Mouse (Mus musculus): ENCODE data around the gene Atf3. TPM values are rescaled to one million over a fixed set of nuclear protein-coding genes. Genes with fewer than 3 reads are reported as not detected.

Gene Atf3
- 1 to 10 TPM; 1.8 to 2.3 TPM for total RNA-seq (2021)
- long read RNA-seq, experiment 1, partial matches to known transcripts: 0 of 2 reads
- long read RNA-seq, experiment 1, other reads (novel, unspliced or antisense): 2 of 2 reads
- long read RNA-seq, experiment 2, partial matches to known transcripts: 0 of 3 reads
- long read RNA-seq, experiment 2, other reads (novel, unspliced or antisense): 1 of 3 reads

GRCm38 (mm10) chr1:191217939-191218338, at the start of gene Atf3:
Gene Atf3, minus strand, starts transcription at chr1:191218039.
- DNase-seq (ENCODE audit: low spot score in 2 of 2): no peak

- DNase-seq (ENCODE audit: low spot score in 2 of 2): no peak
Measured at GRCm38 (mm10) chr1:191267162-191267561, 49.3 kb upstream of the Atf3 start.

GRCm38 (mm10) chr1:191263471-191263870, 45.6 kb upstream of the Atf3 start:
- no peak for DNase-seq (ENCODE audit: low spot score in 2 of 2)

- DNase-seq (ENCODE audit: low spot score in 2 of 2): no peak
Measured at GRCm38 (mm10) chr1:191261861-191262260, 44.0 kb upstream of the Atf3 start.

GRCm38 (mm10) chr1:191259661-191260060, 41.8 kb upstream of the Atf3 start:
- no peak for DNase-seq (ENCODE audit: low spot score in 2 of 2)

- no peak for DNase-seq (ENCODE audit: low spot score in 2 of 2)
Measured at GRCm38 (mm10) chr1:191259121-191259520, 41.3 kb upstream of the Atf3 start.

- no peak for DNase-seq (ENCODE audit: low spot score in 2 of 2)
Measured at GRCm38 (mm10) chr1:191258521-191258920, 40.7 kb upstream of the Atf3 start.

- no peak for DNase-seq (ENCODE audit: low spot score in 2 of 2)
Measured at GRCm38 (mm10) chr1:191257981-191258380, 40.1 kb upstream of the Atf3 start.

- peak in 1 of 2 experiments; percentile 39 for DNase-seq (ENCODE audit: low spot score in 2 of 2)
Measured at GRCm38 (mm10) chr1:191257351-191257771, 39.5 kb upstream of the Atf3 start.

GRCm38 (mm10) chr1:191256566-191257350, 38.9 kb upstream of the Atf3 start:
- DNase-seq (ENCODE audit: low spot score in 2 of 2): no peak

GRCm38 (mm10) chr1:191256134-191256533, 38.3 kb upstream of the Atf3 start:
- no peak for DNase-seq (ENCODE audit: low spot score in 2 of 2)

- DNase-seq (ENCODE audit: low spot score in 2 of 2): no peak
Measured at GRCm38 (mm10) chr1:191254448-191254847, 36.6 kb upstream of the Atf3 start.

- DNase-seq (ENCODE audit: low spot score in 2 of 2): no peak
Measured at GRCm38 (mm10) chr1:191253636-191254035, 35.8 kb upstream of the Atf3 start.

GRCm38 (mm10) chr1:191249975-191250374, 32.1 kb upstream of the Atf3 start:
- no peak for DNase-seq (ENCODE audit: low spot score in 2 of 2)

GRCm38 (mm10) chr1:191248423-191248822, 30.6 kb upstream of the Atf3 start:
- DNase-seq (ENCODE audit: low spot score in 2 of 2): no peak

GRCm38 (mm10) chr1:191247561-191247960, 29.7 kb upstream of the Atf3 start:
- no peak for DNase-seq (ENCODE audit: low spot score in 2 of 2)

- no peak for DNase-seq (ENCODE audit: low spot score in 2 of 2)
Measured at GRCm38 (mm10) chr1:191243855-191244254, 26.0 kb upstream of the Atf3 start.

GRCm38 (mm10) chr1:191242065-191242698, 24.3 kb upstream of the Atf3 start:
- DNase-seq (ENCODE audit: low spot score in 2 of 2): no peak

GRCm38 (mm10) chr1:191241574-191241973, 23.7 kb upstream of the Atf3 start:
- no peak for DNase-seq (ENCODE audit: low spot score in 2 of 2)

- no peak for DNase-seq (ENCODE audit: low spot score in 2 of 2)
Measured at GRCm38 (mm10) chr1:191239602-191240001, 21.8 kb upstream of the Atf3 start.

- DNase-seq (ENCODE audit: low spot score in 2 of 2): no peak
Measured at GRCm38 (mm10) chr1:191235788-191236542, 18.1 kb upstream of the Atf3 start.

- DNase-seq (ENCODE audit: low spot score in 2 of 2): no peak
Measured at GRCm38 (mm10) chr1:191234837-191235236, 17.0 kb upstream of the Atf3 start.

Measured in adrenal gland, postnatal 4 days (tissue).